Mouse (Mus musculus): ENCODE measurements at regions not wholly inside any gene's neighbourhood (a gene's known extent, or its start where the extent isn't known, plus 50 kb on each side); places are given as distances from the start of the nearest gene placed in this dataset.

- TF ChIP-seq CTCF (IDR thresholded peaks at IDR 0.05; ENCODE audit: borderline replicate concordance, extremely low read depth, insufficient read depth, insufficient read length) (no peak), POLR2A (IDR thresholded peaks at IDR 0.05; ENCODE audit: borderline replicate concordance, extremely low read depth, insufficient read depth, insufficient read length, poor library complexity, severe bottlenecking) (no peak)
Observed at GRCm38 (mm10) chr12:49885507-49885906, 500.5 kb downstream of the Gm43517 start.

Measured in brain, embryonic 14.5 days (tissue).